Mouse (Mus musculus) right cerebral cortex, postnatal 25 days (tissue): ENCODE measurements around the gene Pgp.
"Not testable (repeated sequence)": the region's sequence is repeated elsewhere in the genome, so short reads cannot be mapped to it uniquely, and the experiment has no call there.

ENCODE experiments used
- DNase-seq: peaks from one replicate; pipeline ENCODE4 v3.0.0; 2022

The Pgp gene

GRCm38 (mm10) chr17:24469910-24470602, at the start of gene Pgp, which contains the start of gene E4f1:
Pgp (plus strand) TSS chr17:24470392.
E4f1 (minus strand) TSS chr17:24470313.
- peak; percentile 99 for DNase-seq

- DNase-seq: no peak
These were observed 47.1 kb upstream of the Pgp start for GRCm38 (mm10) chr17:24423114-24423513.

GRCm38 (mm10) chr17:24424489-24424888, 45.7 kb upstream of the Pgp start:
- DNase-seq: no peak

DNA sequence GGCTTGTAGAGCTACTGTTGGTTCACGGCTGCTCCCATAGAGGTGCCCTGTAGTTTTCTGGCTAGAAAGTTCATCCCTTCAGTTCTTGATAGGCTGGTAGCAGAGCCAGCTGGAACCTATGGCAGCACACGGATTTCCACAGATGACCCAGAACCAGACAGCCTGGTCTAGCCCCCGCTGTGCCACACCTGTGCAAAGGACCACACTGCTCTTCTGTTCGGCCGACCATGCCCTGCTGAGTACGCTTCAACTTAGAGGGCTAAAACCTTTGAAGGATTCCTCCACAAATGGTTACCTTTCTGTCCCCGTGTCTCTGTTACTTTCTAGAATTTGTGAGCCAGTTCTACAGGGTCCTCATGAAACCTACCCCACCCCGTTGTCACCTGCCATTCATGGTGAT, 44.9 kb upstream of the Pgp start:
- not testable (repeated sequence) for DNase-seq

DNA sequence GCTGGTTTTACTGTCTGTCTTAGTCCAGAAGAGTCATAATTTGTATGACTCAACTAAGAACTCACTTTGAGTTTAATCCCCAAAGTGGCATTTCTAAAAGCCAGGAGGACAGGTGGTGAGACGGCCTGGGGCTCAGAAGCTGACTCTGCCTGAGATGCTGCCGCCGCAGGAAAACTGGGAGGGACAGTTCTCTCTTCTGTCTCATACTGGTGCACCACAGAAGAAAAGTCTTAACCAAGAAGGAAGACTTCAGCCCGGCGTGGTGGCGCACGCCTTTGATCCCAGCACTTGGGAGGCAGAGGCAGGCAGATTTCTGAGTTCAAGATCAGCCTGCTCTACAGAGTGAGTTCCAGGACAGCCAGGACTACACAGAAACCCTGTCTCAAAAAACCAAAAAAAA, 44.3 kb upstream of the Pgp start:
- DNase-seq: no peak

DNA sequence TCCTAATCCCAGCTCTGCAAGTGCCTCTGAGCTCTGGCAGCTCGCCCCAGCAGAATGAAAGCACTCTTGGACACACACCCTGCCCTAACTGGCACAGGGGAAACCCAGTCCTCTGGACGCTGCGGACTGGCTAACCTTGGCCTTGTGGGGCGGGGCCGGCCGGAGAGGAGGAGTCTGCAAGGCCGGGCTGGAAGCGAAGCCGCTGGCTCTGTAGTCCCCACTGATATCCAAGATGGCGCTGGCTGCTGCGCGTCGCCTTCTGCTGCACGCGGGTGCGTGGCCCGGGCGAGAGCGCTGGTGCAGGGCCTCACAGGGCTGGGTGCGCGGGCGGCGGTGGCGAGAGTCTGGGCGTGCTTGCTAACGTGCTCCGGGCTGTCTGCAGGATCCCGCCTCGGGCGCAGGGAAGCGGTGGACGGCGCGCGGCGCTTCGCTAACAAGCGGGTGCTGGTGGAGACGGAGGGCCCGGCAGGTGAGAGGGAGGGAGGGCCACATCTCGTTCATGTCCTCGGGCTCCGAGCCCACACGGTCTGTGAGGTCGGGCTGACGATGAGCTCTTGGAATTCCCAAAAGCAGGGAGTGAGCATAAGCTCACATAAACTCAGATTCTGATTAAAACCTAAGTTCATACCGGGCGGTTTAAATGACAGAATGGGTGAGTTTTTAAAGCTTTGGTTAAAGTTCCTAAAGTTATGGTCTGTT, 43.6 kb upstream of the Pgp start, which contains the start of gene Eci1:
Eci1 (plus strand) TSS at position 171 of the 699 bp plus-strand sequence.
- DNase-seq: peak; percentile 88

DNA sequence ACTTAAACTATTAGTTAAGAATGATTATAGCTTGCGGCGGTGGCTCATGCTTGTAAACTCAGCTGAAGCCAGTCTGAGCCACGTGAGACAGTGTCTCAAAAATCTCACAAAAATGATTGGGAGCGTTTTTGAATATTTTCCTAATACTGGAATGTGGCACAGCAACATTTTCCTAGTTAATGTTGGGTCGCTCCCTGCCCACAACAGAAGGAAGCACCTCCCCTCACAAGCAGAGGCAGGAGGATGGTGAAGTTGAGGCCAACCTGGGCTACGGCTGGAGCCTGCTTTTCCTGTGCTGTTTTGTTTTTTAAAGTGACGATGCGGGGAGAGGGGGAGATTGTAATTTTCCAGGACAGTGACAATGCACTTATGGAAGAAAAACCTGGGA, 43.0 kb upstream of the Pgp start:
- no peak for DNase-seq

- DNase-seq: no peak
These were observed 40.8 kb upstream of the Pgp start for GRCm38 (mm10) chr17:24429201-24429983.

- no peak for DNase-seq
These were observed 33.2 kb upstream of the Pgp start for GRCm38 (mm10) chr17:24437016-24437415.

GRCm38 (mm10) chr17:24440377-24440776, 29.8 kb upstream of the Pgp start:
- DNase-seq: no peak

DNA sequence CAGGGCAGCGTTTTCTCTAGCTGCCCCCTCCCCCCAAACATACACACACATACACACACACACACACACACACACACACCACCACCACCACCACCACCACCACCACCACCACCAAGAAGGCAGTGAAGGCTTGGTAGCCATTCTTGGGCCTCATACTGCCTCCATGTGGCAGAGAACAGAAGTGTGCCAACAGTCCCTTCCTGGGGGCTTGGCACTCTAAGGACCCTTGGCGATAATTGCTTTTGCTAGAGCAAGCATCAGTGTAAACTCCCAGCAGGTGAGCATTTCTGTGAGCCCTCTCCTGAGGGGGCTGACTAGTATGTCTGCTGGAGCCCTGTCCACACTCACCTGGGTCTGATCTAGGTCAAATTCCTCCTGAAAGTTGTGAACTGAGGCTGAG, 29.0 kb upstream of the Pgp start:
- no peak for DNase-seq

- DNase-seq: no peak
These were observed 28.1 kb upstream of the Pgp start for GRCm38 (mm10) chr17:24442107-24442506.

GRCm38 (mm10) chr17:24442632-24443155, 27.5 kb upstream of the Pgp start, which contains the start of gene Dnase1l2:
Dnase1l2 (minus strand) TSS chr17:24443105.
- no peak for DNase-seq

DNA sequence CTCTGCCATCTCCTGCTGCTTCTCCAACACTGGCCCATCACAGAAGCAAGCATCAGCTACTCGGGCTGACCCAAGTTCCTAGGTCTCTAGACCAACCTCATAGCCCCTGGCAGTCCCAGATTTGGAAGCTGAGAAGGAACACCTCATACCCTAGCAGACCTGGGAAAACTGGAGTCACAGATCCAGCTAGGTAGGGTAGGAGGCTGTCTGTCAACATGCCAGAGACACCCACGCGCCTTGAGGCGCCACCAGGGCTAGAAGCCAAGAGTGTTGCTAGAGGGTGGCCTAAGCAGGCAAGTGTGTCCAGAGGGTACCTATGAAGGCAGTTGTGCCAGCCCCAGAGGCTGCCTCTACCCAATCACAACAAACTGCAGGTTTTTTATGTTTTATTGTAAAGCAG, 26.8 kb upstream of the Pgp start:
- no peak for DNase-seq

GRCm38 (mm10) chr17:24446590-24446989, 23.6 kb upstream of the Pgp start:
- DNase-seq: no peak

- DNase-seq: no peak
These were observed 20.7 kb upstream of the Pgp start for GRCm38 (mm10) chr17:24449507-24449906.

DNA sequence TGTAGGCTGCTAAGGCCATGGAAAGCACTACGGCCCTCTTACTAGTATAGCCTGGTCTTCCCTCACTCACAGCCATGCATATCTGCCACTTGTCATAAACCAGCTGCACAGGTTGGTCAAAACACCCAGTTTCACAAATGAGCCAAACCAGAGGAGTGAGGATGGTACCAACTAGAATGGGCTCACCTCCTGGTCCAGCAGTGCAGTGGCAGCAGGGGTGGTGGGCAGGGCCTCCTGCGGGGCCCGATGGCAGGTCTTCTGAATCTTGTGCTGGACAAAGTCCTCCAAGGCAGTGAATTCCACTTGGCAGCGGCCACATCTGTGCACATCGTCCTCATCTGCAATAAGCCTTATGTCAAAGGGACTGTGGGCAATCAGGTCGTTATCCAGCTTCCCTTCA, 19.0 kb upstream of the Pgp start:
- DNase-seq: no peak

GRCm38 (mm10) chr17:24453372-24453771, 16.8 kb upstream of the Pgp start:
- DNase-seq: no peak

DNA sequence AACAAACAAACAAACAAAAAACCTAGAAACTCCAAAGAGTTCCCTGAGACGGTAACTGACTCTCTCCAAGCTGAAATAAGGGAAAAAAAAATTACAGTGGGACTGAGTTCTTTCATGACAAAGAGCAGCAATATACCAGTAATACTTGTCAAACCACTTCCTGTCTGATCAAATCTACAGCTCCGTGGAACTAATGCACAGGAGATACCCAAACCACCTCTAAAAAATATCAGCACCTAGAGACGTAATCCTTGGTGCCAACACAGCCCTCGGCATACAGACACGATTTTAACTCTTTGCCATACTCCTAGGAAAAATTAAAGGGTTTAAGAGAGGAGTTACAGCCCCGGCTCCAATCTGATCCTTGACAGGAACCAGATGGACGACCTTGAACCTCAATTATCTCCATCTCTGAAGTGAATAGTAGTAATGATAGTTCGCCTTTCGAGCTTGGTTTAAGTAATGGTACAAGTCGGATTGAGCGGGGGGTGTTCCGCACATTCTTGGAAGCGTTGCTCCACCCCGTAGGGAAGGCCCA, 15.9 kb upstream of the Pgp start:
- no peak for DNase-seq

DNA sequence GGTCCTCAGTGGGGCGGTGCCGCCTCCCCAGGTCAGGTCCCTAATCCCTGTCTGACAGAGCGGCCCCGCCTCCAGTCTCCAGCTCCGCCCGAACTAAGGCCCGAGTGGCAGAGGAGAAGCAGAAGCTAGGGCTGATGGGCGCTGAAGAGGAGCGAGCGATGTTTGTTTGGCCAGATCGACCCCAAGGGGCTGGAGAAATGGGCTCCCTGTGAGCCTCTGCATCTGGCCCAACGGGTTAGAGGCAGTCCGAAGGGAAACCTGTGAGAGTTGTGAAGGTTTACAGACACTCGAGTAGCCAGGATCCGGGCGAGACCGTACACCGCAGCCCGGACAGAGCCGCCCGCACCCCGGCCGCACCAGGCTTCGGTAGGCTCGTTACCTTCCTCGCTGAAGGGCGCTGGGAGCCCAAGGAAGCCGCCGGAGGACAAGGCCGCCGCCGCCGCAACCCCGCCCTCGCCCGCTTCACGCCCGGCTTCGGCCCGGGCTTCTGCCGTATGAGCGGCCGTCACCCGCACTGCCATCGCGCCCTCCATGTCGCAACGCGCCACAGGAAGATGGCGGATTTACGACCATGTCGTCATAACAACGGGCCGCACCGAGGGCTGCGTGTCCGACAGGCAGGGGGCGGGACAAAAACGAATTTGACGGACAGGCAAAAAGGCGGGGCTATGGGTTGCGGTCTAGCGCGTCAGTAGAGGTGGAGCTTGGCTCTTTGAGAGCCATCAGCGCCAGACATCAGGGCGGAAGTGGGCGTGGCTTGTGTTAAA, 15.3 kb upstream of the Pgp start:
- peak; percentile 98 for DNase-seq

GRCm38 (mm10) chr17:24455523-24456206, 14.5 kb upstream of the Pgp start:
- DNase-seq: not testable (repeated sequence)

GRCm38 (mm10) chr17:24461580-24461979, 8.6 kb upstream of the Pgp start:
- DNase-seq: no peak
